Mouse (Mus musculus) yolk sac, embryonic 10.5 days (tissue): ENCODE results near the gene Cox17.

ENCODE experiments used
- DNase-seq: peaks from one replicate; pipeline ENCODE4 v3.0.0-alpha.2; 2017; ENCODE audit warnings: low spot score

Gene Cox17

DNA sequence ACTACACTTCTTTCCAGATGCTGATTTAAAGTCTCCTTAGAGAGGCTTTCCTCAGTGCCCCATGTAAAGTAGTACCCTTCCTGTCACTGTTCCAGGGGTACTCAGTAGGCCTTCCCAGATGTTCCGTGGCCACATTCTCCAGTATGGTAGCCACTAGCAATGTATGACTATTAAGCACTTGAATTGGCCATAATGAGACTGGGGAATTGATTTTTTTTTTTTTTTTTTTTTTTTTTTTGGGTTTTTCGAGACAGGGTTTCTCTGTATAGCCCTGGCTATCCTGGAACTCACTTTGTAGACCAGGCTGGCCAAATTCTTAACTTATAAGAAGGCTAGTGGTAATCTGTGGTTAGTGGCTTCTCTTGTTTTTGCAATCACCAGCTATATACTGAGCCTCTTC is 3.1 kb downstream of the Cox17 start:
- no peak for DNase-seq

DNA sequence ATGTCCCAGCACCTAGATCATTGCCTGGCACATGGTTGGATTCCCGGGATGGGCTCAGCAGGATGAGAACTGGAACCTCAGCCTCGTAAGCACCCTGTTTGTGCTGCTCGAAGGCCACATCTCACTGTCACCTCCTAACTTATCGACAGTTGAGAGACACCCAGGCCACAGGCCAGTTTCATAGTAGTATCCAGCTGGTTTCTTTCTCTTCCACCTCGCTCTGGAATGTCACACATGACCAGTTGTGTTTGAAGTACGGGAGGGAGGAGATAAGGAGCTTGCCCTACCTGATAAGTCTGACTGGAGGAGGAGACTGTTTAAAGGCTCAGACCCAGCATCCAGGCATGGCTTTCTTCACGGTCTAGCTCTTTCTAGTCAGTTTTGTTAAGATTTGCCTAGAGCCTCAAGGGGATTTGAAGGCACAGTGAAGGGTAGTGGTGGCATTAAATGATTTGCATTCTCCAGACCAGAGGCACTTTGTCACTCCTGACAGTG is 3.6 kb downstream of the Cox17 start:
- peak; percentile 77 for DNase-seq

DNA sequence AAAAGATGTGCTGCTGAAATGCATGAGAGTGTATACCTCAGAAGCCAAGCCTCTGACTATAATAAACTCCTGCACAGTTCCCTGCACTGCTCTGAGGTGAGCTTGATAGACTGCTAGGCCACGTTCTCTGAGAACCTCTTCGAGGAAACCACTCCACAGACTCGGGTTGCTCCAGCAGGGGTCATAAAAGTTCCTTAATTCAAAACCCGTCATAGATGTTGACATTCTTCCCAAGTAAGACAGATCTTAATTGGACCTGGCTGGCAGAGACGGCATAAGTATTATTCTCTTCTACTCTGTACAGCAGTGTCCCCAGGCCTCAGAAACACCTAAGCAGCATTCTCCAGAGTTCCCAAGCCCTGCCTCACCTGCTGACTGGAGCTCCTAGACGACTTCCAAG is 4.1 kb downstream of the Cox17 start:
- no peak for DNase-seq

DNA sequence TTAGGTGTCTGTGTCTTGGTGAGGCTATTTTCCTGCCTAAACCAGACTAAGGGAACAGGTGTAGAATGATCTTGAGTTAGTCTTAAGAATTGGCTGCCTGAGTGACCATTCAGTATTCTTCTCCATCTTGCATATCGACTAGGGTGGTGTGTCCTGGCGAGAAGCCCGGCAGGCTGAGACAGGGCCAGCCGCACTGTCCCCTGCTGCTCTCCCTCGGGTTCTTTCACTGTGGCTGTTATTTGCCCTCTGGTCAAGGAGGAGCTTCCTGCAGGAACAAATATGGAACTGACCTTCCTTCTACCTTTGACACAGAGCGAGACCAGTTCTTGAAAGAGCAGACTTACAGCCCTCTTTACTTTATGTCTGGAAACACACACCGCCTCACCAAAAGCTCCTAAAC is 5.2 kb downstream of the Cox17 start:
- no peak for DNase-seq

DNA sequence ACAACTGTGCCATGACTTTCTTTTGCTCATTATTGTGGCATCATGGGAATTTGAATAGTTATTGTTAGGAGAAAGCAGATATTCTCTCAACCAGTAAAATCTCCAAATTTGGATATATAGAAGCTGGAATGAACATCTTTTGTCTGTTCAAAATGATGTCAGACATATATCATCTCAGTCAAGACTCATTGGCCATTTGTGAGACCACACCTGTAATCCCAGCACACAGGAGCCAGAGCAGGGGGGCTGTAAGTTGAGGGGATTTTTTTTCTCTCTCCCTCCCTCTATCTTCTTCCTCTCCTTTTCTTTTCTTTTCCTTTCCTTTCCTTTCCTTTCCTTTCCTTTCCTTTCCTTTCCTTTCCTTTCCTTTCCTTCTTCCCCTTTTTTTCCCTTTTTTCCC is 6.1 kb downstream of the Cox17 start:
- no peak for DNase-seq

DNA sequence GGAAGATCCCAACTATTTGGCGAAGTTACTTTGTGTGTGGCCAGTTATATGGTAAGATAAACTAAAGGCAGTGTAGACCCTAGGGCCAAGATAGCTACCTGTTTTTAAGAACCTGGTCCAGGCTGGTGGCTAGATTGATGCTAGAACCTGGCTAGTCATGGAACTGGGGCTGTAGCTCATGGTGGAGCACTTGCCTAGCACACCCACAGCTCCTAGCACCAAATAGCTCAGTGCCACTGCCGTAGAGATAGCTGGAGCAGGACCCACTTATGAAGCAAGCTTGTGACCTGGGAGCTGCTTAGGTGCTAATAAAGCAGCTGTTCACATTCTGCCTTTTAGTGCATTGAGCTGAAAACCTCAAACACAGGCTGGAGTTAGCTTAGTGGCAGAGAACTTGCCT is 6.9 kb downstream of the Cox17 start:
- no peak for DNase-seq

DNA sequence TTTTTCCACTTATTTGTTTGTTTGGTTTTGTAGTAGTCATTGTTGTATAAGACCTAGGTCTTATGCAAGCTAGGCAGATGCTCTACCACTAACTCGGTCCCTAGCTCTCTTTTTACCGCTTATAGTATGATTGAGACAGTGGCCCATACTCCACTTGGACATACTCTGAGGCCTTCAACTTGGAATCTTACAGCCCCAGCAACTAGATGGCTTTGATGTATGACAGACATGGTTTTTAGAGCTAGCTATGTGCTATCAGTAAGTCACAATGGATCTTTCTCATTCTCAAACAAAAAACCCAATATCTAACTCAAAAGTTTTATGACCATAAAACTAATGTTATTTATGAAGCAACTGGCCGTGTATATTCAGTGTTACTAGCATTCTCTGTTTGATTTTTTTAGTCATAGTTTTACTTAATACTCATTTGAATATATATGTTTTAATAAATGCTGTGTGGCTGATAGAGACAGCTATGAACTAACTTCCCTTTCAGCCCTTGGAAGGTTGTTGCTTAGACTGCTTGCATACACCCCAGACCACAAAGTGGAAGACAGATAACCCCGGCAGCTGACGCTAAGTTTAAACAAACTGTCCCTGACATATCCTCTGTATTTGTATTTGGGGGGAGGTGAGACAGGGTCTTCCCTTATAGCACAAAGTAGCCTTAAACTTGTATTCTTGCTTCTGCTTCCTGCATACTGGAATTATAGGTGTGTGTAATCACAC is 7.6 kb downstream of the Cox17 start:
- DNase-seq = no peak

DNA sequence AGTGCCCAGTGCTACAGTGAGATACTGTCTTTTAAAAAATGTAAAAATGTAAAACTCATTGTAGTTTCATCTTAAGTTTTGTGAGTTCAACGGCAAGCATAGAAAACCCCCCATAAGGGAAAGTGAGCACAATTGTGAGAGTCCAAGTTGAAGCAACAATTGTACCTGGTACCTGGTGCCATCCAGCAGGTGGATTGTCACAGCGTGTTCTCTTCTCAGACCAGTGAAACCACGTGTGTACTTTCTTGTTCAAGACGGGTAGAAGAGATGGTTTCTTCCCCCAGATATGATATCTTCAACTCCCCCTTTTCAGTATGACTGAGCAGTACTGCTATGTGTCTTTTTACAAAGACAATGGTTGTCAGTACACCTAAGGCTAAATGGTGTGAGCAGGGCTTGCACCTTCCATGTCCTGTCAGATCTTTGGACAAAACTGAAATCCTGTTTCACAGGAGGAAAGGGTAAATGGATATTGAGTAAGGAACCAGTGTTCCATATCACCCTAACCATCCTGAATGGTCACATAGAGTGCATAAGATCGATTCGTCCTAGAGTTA is 11.5 kb downstream of the Cox17 start:
- no peak for DNase-seq

DNA sequence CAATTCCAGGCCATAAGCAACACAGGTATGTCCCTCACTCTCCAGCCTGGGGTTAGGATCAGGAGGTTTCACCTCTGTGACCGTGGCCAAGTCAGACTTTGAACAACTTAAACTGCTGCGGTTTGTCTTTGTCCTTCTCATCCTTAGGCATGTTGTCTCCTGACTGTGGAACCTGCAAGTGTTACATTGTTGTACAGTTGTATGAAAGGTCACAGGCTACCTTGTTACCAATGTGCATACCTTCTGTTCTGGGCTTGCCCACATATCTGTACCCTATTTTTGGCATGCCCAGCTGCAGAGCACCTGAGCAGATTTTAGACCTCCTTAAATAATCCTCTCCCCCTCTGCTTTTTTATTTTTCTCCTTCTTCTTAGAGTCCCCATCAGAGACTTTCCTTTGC is 12.4 kb downstream of the Cox17 start:
- DNase-seq = no peak

DNA sequence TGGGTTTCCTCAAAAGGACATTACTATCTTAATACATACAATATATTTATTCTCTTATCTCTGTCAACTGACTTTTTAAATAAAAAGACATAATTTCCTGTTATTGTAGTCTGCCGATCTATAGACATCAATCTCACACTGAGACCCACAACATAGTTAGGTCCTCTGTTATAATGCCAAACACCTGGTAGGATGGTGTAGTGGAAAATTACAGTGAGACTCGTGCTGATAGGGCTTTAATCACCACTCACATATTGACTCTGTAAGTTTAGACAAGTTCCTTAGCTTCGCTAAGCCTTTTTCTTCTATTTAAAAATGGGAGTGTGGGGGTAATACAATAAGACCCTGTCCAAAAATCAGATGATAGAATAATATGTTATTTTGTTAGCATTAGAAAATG is 13.1 kb downstream of the Cox17 start:
- no peak for DNase-seq

DNA sequence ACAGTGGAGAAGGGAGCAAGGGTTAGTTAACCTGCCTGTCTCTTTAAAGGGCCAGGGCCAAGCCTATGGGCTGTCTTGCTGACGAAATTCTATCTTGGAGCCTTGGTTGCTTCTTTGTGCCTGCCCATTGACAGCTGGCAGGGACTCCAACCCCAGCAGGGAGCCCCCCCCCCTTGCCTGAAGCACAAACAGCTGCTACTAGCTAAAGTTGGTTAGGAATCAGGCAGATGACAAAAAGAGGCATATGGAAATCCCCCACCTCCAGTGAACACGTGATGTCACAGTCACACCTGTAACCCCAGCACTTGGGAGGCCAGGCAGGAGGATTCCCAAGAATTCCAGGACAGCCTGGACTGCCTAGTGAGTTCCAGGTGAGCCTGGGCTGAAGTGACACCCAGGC is 13.5 kb downstream of the Cox17 start:
- no peak for DNase-seq

DNA sequence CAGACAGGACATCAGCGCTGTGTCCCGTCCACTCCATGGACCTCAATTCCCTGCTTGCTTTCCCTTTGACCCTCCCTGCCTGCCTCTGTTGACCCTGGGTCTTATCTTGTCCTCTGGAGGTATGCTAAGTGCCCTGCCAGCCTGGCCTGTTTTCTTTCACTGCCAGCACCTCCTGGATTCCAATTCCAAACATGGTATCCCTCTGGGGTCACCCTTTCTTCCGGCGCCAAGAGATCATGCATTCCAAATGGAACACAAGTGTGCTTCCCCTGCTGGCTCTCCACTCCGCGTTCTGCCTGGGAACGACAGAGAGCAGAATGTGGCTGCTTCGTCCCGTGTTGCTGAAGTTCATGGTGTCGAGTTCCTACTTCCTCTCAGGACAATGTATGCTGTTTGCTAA is 15.1 kb downstream of the Cox17 start, which contains the start of gene Popdc2:
Gene Popdc2 (plus strand): TSS at position 277 of the 400 bp plus-strand sequence.
- peak; percentile 63 for DNase-seq

DNA sequence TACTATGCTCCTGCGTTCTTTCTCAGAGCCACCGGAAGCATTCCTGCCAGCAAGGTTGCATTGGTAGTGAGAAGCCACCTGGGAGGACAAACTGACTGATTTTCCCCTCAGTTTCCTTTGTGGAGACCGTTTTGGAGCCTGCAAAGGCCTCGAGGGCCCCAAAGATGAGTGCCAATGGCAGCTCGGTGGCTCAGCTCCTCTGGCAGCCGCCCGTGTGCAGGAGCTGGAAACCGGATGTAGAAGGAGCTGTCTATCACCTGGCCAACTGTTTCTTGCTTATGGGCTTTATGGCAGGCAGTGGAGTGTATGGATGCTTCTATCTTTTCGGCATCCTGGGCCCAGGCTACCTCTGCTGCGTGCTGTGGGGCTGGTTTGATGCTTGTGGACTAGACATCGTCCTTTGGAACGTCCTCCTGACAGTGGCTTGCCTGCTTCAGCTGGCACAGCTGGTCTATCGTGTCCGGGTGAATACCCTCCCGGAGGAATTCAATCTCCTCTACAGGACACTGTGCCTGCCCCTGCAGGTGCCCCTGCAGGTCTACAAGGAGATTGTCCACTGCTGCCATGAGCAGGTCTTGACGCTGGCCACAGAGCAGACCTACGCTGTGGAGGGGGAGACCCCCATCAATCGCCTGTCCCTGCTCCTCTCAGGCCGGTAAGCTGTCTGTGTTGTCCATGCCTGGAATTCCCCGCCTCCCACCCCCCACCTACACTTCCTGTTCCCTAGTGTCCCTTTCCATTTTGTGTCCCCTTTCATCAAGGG is 15.9 kb downstream of the Cox17 start:
- DNase-seq = no peak

DNA sequence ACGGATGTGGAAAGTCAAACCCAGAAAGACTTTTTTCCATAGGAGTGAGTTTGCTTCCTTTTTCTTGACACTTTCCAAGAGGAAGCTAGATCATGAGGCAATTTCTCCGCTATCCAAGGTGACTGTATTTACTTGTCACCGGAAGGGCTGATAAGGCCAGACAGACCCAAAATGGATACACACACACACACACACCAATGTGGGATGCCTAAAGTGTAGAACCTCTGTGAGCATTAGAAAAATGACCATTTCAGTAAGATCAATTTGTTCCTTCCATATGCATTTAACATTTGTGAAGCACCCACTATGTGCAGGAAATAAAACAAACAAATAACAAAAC is 16.4 kb downstream of the Cox17 start:
- DNase-seq = no peak

DNA sequence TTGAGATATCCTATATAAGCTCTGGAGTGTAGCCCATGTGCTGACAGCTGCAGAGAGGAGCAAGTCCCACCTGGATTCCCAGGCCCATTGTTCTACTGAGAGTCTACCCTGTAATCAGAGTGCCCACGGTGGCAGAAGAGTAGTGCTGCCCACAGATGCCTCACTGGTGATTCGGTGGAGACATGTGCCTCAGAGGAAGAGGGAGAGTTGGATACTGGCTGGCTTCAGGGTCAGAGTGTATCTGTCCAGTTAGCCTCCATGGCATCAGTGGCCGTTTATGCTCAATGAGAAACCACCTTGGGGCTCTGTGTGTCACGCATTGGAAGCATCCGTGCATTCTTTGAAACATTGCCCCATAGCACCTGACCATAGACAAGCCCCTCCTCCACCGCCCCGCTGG is 16.9 kb downstream of the Cox17 start:
- DNase-seq = no peak

DNA sequence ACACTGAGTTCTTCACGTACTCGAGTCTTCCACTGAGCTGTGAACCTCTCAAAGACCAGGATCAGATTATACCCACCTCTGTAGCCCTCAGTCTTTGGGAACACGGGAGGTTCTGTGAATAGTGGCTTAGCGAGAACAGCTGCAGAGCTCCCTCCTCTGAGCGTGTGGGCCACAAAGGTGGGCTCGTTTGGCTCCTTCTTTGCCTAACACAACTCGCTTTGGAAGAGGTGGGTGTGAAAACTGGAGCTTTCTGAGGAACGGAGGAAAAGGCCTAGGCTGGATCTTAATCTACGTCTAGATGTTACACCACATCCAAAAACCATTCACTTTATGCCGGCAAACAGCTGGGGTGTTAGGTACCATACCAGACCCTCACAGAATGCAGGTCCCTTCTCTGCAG is 18.6 kb downstream of the Cox17 start:
- no peak for DNase-seq

DNA sequence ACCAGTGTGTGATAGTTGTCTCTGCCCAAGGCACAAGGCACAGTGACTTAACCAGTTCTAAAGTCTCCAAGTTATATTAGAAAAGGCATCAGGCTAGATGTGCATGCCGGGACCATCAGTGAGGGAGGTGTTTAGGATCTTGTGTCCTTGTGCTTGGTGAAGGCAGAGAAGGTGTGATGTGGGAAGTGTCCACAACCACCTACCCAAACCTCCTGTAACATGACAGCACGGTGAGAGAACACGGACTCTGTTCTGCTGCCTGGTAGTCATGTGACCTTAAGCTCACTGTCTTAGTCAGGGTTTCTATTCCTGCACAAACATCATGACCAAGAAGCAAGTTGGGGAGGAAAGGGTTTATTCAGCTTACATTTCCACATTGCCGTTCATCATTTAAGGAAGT is 19.4 kb downstream of the Cox17 start:
- DNase-seq = no peak

DNA sequence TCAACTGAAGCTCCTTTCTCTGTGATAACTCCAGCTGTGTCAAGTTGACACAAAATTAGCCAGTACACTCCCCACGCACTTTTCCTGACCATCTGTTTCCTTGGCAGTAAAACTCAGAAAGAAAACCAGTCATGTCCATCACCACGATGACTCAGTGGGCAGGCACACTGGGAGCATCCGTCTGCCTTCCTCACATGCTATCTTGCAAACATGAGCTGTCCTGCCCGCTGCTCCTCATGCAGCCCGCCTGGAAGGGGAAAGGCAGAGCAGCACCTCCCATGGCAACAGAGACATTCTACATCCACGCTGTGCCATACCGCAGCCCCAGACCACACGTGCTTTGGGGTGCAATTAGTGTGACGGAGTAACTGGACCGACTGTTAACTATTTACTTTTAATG is 21.5 kb downstream of the Cox17 start:
- DNase-seq = no peak

DNA sequence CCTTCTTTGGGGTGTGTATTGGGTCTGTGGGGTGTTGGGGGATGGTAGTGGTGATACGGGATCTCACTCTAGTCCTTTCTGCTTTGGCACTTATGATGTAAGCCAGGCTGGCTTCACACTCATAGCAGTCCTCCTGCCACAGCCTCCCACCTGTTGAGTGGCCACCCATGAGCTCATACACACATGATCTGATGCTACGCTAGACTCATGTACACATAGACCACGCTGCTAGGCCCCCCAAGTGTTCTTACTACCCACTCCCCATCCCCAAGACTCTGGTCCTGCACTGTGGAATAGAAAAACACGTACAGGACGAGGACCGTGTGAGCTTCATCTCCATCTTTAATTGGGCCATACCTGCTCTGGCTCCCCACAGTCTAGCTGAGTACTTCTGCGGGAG is 22.2 kb downstream of the Cox17 start:
- no peak for DNase-seq

DNA sequence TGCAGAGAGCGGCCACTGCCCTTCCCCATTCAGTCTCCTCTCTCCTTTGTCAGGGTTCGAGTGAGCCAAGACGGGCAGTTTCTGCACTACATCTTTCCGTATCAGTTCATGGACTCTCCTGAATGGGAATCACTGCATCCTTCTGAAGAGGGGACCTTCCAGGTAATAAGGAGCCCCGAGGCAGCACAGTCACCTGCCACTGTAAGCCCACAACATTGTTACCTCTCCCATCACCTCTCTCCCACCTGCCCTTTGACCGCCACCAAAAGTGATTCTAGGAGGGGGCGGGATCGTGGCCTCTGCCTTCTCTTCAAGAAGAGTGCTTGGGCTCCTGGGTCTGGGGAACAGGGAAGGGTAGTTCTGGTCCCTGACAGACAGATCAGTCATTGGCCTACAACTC is 22.6 kb downstream of the Cox17 start:
- no peak for DNase-seq

DNA sequence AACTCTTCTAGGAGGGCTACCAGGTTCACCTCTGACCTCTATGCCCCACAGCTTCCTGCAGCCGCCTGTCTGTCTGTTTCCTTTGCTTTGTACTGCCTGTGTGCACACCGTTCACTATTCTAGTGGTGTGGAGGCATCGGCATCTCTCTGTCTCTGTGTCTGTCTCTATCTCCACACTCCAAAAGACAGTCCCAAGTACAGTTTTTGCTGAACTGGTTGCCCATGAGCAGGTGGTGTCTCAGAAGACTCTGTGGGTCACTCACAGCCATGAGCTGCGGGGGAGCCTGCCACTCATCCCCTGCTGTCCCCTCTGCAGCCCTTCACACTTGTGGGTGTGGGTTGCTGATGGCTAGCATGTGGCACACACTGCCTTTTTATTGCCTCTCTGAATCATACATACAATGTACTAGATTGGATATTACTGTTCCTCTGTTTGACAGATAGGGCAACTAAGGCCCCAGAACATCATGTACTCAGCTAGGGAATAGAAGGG is 23.2 kb downstream of the Cox17 start:
- no peak for DNase-seq

DNA sequence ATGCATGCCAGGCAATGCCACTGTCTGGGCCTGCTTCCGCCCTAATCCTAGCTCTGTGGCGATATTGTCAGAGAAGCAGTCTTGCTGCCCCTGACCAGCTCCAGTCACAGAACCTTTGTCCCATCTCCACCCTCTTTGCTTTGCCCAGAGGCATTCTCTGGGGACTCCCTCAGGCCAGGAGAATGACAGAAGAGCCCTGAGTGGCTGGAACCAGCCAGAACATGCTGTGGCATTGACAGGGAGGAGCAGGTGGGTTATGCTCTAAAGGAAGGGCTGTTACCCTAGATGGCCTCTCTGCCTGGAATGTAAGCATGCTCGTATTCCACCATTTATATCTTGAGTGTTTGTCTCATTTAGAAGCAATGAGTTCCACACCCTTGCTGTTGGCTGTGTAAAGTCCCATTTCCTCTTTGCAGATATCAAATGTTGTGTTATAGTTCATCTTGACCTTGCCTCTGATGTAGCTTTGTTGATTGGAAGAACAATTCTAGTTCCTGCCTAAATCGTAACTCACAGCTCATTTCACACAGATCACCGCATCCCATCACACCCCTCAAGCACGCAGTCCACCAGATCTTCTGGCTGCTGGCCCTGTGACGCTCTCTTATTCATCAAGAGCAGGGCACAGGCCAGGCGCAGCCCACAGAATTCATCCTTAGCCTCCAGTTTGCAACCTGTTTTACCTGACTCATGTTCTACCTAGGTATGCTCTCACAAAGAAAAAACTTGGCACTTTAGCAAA is 24.0 kb downstream of the Cox17 start:
- DNase-seq = no peak
